Mouse (Mus musculus) urinary bladder, postnatal 14 days (tissue): Measurements from ENCODE around the gene Dgcr8.

Source experiments
- DNase-seq: peaks from one replicate; pipeline ENCODE4 v3.0.0; 2021; ENCODE audit warnings: low spot score

Dgcr8 gene

DNA sequence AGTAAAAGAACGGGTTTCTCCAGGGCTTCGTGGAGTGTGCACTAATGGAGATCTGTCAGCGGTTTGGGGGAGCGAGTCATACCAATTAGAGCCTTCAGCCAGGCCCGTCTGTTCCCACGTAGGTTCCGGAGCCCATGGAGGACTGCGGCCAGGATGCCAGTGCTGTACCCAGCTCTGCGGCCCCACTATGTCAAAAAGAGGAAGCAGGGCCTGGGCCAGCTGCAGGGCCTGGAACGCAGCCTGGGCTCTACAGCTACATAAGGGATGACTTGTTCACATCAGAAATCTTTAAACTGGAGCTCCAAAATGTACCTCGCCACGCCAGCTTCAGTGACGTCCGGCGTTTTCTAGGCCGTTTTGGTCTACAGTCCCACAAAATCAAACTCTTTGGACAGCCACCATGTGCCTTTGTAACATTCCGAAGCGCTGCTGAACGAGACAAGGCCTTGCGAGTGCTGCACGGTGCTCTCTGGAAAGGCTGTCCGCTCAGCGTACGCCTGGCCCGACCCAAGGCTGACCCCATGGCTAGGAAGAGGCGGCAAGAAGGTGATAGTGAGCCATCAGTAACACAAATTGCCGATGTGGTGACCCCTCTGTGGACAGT is 39.6 kb downstream of the Dgcr8 start:
- DNase-seq: peak; percentile 39

DNA sequence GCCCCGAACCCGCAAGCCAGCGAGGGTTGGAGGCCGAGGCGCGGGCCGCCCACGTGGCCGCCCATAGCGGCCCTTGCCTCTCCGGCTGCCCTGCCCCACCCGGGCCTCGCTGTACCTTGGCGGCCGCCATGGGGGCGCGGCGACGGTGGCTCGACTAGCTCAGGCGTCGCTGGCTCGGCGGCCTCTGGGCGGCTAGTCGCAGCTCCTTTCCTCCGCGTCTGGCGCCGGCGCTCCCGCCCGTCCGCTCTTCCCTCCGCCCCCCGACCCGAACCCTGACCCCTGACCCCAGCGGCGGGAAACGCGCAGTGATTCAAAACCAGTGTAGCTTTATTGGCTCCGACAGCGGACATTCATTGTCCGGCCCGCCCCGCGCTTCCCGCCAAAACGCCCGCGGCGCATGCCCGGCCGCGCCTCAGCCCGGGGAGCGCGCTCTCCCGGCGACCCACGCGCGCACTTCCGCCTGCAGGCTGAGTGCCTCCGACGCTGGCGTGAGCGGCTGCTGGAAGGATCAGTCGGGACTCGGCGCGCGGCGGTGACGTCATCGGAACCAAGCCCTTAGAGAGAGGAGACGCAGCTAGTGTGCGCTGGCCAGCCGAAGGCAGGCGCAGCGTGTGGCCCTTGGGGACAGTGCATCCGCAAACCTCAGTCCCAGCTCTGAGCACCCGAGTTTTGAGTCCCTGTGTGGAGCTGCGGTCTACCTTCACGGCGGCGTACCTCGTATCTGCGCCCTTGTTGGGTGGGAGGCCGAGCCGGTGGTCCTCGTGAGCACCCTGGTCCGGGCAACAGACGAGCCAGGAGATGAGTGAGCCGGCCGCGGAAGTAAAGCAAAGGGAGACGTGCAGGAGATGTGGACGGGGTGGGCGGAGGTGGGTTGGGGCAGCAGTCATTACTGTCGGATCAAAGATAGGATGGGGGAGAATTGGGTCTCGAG is 40.3 kb downstream of the Dgcr8 start, which contains the start of the genes Trmt2a and Ranbp1:
Gene Trmt2a, plus strand, starts transcription at position 247 of the 931 bp plus-strand sequence.
Gene Ranbp1, minus strand, starts transcription at position 300 of the 931 bp plus-strand sequence.
- DNase-seq: peak; percentile 100

DNA sequence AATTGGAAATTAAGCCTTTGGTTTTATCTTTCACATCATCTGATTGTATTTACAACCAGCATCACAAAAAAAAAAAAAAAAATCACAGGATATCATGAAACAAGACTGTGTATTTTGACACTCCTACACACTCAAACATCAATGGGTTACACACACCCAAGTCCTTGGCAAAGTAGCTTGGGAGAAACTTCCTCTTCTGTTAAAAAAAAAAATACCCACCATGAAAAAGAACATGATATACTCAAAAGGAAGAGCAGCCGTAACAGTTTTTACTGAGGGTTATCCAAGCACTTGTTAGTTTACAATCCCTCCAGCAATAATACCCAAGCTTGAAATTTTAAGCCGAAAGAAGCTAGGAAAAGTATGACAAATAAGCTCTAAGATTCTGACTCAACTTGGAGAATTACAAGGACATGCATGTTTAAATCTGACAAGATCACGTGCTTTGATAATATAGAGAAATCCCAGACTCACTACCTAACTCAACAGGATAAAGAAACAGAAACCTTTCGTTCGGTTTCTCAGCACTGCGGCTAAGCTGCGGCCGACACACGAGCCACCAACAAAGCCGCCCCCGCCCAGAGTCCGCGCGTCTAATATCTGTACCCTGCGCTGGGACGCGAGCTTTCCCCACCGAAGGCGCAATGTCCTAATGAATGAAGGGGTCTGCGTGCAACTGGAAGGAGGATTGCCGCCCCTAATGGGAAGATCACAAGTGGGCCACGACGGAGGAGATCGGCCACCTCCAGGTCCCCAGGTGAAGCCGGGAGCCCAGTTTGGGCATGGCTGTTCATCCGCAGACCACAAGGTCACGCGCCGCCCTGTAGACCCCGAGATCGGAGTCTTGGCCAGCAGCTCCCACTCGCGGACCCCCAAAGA is 41.3 kb downstream of the Dgcr8 start:
- peak; percentile 11 for DNase-seq

DNA sequence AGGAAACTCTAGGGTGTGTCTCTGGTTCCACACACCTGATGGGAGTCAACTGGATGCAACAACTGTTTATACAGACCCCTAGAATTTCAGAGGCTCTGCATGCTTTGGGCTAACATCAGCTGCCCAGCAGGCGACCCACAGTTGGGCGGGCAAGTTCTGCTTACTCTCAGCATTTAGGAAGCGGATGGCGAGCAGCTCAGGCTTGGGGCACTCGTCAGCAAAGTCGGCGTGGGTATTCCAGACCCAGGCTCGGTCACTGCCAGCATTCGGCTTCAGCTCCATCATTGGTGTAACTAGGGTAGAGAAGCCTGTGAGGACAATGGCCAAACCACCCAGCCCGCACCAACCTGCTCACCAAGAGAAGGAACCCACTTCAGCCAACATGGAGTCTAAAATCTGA is 47.5 kb downstream of the Dgcr8 start:
- no peak for DNase-seq

DNA sequence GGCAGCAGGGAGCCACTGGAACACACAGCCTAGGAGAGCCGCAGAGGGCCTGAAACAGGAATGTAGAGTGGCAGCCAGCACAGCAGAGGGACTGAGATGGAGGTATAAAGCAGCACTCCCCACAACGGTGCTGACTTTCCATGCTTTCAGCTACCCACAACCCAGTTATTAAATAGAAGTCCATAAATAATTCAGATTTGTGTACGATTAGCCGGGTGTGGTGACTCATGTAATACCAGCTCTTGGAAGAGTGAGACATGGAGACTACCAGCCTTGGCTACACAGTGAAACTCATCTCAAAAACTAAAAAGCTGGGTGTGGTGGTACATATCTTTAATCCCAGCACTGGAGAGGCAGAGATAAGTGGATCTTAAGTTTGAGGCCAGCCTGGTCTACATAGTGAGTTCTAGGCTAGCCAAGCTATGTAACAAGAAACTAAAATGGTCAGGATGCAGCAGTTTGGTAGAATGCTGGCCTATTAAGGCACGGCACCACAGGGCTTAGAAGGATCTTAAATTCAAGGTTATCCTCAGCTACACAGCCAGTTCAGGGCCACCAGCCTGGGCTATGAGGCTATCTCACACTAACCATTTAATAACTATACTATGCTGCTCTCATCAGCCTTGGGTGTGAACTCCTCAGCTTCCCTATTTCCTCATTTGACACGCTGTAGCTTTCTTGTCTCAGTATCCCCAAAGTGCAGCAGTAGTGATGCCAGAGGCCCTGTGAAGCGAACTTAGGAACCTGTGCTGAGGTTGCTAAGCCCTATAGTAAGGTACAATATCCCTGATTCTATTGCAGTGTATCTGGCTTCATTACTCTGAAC is 52.2 kb downstream of the Dgcr8 start:
- DNase-seq: no peak

DNA sequence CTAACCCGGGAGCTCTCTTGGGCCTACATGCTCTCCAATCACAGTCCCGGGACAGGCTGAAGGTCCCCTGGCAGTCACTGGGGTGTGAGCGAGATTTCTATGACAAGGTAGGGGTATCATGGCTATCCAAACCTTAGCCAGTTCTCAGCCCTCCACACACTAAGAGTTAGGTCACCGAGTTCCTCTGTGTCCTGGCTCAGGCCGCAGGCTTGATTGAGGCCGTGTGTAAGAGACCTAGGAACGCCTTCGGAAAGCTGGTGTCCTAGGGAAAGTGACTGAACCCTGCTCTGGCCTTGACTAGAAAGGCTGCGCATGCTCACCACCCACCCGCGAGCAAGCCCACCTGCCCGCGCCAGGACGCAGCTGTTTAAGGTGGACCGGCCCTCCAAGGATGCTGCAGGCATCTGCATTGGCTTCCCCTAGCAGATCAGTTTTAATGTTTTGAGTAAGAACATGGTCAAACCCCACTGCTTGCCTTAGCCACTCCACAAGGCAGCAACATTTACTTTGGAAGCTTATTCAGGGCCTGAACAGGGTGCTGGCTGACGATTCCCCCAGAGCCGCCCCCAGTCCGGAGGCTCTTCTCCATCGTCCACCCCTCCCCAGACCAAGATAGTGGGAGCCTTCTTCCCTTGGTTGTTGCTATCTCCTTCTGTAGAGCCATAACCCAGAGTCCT is 53.5 kb downstream of the Dgcr8 start:
- peak; percentile 68 for DNase-seq

DNA sequence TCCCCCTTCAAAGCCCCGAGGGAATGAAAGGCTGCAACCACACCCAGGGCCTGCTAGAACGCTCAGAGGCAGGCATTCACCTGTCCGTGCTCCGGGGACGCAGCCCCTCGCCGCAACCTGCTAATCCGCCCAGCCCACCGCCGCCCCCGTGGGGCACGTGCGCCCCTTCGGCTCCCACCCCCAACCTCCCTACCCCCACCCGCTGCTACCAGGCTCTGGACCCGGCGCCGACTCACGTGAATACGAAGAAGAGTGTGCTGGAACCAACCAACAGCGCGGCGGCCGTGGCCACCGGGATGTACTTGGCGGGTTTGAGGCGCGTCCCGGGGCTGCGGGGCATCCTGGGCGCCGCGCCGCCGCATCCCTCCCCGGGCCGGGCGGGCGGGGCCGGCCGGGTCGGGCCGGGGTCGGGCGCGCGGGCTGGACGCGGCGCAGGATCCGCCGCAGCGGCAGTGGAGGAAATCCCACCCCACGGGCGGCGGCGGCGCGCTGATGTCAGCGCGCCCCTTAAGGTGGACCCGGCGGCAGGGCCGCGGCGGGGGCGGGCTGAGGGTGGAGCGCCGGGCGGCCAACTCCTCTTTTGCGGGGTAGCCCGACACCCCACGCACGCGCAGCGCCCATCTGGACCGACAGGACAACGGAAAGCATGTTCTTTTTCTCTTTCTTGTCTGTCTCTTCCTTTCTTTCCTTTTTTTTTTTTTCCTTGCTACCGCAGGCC is 54.2 kb downstream of the Dgcr8 start, which contains the start of gene Zdhhc8:
Gene Zdhhc8, minus strand, starts transcription at position 466 of the 718 bp plus-strand sequence.
- peak; percentile 82 for DNase-seq

DNA sequence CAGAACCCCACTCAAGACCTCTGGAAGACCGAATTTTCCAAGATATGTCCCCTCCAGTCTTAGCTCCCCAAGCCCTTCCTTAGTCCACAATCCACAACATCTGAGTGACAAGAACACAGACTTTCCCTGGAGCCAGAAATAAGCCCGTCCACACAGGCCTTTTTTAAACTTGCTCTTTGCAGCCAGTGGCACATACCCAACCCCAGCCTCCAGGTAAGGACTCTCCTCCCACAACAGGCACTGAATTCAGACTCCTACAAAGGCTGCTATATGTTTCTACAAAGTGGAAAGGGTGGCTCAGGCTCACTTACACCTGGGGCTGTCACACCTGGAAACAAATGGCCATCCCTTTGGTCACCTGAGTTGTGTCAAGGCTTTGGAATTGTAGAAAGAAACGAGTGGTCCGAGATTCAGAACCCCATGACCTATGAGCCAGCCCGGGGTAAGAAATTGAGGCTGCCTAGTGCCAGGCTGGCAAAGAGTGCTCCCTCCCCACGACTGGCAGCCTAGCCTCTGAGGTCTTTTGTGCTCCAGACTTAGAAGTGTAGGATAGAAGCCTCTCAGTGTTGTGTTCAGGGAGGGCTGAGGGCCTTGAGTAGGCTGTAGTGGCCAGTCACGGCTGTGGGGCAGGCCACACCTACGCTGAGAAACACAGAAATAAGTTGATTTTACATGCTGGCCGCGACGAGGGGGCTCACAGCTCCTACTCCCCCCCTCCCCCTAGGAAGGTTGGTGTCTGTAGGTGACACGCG is 55.0 kb downstream of the Dgcr8 start:
- no peak for DNase-seq

DNA sequence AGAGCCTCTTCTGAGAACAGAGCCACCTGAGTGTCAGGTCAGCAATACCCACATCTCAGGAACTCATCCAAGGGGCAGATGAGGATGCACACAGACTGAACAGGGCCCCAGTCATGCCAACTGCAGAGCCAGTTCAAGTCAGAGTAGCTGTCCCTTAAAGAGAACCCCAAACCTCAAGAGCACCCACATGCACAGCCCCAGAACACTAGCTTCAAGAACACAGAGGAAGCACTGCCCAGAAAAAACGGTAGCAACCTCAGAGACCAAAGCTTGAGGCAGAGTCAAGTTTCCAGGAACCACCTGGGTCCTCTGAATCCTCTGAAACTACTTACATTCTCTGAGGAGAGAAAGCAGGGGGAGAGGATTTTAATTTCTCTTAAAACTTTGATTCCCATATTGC is 55.6 kb downstream of the Dgcr8 start:
- DNase-seq: no peak

DNA sequence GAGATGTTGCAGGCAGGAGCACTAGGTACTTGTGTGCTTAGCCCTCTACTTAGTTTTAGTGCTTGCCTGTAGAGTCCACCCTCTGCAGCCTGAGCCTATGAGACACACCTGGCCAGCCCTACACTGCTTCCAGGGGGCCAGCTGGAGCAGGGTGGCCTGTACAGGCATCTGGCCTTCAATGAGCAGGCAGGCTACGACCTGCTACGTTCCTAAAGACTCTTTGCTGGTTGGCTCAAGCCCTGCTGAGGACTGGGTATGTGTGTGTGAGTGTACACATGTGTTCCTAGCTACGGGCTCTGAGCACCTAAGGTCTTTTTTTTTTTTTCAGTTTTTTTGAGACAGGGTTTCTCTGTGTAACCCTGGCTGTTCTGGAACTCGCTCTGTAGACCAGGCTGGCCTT is 57.6 kb downstream of the Dgcr8 start:
- DNase-seq: no peak

DNA sequence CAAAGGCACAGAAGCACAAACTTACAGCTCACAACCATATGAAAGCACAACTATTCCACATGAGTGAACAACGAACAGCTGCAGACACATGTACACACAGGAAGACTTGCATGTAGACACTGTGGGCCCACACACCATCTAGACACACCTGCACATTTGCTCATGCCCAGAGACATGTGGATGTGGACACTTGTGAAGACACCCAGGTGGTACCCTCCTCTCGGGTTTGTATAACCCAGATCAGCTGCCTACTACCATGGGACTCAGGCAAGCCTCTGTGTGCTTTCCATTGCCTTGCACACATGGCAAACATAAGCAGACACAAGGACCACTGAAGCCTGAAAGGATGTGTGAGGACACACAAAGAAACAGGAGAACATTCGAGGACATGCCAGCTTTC is 58.0 kb downstream of the Dgcr8 start:
- no peak for DNase-seq

DNA sequence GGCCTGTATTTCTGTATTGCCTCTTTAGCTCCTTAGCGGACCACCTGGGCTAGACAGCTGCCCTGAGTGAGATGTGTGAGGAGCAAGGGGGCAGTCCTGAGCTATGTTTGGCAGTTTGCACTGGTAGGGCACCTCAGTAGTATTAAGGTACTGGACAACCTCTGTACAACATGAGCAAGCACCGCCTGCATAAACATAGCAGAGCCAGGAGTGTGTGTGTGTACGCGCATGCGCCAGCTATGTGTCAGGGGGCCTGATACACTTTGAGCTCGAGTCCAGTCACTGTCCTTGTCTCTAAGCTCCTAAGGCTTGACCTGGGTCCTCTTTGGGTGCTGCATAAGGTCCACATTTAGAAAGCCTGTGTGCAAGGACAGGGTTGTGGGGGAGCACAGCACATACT is 58.4 kb downstream of the Dgcr8 start:
- DNase-seq: no peak

DNA sequence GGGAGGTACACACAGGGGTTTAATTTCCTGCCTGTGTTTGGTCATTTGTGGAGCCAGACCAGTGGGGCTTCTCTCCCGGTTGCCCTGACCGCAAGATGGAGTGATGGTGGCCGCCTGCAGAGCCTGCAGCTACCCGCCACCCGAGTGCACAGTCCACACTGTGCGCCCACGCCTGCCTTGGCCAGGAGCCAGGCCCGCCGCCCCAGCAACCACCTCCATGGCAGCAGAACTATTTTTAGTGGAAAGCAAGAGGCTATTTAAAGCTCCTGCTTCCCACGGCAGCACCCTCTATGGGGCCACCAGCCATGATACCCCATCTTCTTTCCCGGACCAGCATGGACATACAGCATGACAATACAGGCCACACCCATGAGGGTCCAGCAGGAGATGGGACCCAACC is 59.4 kb downstream of the Dgcr8 start:
- no peak for DNase-seq

DNA sequence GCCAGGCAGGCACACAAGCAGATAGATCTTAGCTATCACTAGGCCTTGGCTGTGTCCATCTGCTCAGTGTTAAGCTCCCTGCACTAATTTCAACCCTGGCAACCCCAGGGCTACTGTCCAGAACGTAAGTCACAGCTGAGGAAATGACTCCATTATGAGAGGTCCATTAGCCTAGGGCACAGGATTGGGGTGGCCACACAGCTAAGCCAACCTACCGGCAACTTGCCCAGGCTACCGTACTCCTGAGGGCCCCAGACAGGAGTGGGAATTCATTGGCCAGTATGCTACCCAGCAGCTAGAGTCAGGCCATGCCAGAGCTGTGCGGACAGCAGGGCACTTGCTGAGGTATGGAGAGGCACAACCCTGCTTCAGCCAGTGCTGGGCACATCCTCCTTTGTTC is 60.2 kb downstream of the Dgcr8 start:
- no peak for DNase-seq

DNA sequence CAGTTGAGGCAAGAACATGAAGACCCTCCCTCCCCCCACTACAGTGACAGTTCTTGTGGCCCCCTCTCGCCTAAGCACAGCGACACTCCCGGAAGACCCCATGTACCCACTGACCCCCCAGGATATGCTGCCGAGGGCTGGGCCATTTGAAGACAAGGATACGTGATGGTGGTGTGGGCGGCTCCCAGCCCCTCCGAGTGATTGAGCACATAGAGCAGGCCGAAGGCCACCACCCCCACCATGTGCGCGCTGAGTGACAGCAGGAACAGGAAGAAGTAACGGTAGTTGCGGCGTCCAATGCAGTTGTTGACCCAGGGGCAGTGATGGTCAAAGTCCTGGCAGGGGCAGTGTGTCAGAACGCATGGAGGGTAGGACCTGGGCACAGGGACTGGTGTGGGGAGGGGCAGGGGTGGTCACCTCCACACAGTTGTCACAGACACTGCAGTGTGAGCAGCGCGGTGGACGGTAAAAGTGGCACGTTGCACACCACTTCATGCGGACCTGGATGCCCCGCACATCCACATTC is 61.1 kb downstream of the Dgcr8 start:
- no peak for DNase-seq

DNA sequence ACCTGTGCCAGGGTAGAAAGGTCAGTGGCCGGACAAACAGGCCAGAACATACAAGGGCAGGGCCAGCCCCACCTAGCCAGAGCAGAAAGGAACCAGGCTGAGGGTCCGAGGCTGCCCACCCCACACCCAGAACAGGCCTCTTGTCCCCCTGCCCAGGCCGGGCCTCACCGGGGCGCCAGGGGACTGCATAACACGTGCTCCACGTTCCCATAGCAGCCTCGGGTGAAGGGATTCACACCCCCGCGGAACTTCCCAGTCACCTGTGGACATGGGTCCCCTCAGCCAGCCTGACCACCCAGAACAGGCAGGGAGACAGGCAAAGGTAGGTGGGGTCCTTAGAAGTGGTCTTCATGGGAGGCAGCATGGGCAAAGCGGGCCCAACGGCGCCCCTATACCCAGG is 61.9 kb downstream of the Dgcr8 start:
- no peak for DNase-seq

DNA sequence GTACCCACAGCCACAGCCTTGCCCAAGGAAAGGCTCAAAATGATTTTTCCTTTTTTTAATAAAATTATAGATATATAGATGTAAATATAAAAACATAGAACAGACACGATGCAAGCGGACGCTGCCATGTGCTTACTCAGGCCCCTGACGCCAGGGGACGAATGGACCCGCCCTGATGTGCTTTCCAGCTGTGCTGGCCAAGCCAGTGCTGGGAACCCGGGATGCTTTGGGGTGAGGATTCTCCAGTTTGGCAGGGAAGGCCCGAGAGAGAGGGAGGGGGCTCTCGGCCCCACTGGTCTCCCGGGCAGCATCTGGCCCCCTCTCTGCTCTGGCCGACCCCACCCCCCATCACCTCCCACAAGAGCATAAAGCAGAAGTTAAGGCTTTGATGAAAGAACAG is 66.9 kb downstream of the Dgcr8 start:
- DNase-seq: no peak

DNA sequence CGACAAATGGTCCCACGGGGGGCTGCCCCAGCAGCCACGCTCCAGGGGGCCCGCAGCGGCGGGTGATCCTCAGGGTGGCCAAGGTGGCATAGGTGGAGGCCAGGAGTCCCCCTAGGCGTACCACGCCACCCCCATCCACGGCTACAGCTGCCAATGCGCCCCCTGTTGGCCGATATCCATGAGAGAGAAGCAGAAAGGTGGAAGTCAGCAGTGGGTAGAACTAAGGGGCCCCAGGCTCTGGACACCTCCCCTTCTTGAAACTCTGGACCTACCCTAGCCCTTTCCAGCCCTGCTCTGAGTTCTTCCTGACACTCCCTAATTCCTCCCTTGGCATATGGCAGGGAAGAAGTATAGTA is 67.5 kb downstream of the Dgcr8 start:
- no peak for DNase-seq

DNA sequence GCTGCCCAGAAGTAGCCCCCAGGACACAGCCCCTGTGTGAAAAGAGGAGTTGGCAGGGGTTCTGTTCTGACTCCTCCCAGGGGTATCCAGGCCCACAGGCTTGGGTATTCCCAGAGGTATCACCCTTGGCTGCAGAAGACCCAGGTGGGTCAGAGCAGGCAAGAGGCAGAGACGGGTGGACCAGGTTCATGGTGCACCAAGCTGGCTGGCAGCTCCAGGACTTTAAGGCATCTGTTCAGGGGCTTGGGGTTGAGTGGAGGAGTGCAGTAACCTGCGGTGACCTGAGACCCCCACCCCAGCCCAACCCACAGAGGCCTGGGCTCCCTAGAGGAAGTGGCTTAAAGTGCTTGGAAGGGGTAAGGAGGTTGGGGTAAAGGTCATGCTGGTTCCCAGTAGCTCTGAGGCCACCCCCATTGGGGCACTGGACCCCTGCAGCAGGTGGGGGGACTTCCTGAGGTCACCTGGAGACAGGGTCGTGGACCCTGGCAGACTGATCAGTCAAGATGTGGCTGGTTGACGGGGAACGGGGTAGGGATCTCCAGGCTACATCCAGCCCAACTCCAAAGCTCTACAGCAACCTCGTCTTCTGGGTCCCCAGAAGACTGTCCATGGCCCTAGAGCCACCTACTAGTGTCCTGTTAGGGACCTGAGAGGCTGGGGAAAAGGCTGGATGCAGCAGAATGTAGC is 68.0 kb downstream of the Dgcr8 start:
- no peak for DNase-seq
